Mouse (Mus musculus) 416B (cell line): ENCODE measurements around the gene Pacs2.

Source experiments
- DNase-seq: peaks from one replicate; pipeline ENCODE4 v3.0.0; 2011; ENCODE audit warnings: low read depth

The Pacs2 gene

DNA sequence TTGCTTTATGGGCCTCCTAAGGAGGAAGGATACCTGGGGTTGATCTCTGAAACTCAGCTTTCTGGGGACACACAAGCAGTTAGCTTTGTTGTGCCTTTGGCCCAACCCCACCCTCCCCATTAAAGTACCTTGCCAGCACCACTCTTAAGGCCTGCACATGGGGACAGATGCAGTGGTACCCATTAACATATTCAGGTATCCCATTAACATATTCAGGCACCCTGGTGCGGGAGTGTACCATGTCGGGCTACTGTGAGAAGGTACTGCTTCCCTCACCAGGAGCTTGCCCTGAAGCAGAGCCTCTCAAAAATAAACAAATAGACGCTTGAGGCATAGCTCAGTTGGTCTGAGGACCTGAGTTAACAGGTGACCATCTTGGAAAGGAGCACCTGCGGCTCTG, 73.7 kb downstream of the Pacs2 start:
- no peak for DNase-seq

DNA sequence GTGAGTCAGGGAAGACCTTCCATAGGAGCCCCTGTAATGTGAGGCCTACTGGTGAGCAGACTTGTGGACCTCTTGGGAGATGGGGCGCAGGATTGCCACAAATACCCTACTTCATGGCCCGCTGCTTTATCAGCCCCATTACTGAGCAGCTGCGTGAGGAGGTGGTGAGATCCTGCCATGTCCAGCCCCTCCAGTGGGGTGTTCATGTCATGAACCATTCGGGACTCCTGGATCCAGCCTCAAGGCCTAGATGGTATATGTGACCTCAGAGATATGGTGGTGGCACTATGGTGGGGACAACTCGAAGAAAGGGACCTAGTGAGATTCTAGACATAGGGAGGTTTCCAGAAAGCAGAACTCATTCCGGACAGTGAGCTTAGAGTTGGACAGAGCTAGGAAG, 74.8 kb downstream of the Pacs2 start:
- DNase-seq, result no peak

DNA sequence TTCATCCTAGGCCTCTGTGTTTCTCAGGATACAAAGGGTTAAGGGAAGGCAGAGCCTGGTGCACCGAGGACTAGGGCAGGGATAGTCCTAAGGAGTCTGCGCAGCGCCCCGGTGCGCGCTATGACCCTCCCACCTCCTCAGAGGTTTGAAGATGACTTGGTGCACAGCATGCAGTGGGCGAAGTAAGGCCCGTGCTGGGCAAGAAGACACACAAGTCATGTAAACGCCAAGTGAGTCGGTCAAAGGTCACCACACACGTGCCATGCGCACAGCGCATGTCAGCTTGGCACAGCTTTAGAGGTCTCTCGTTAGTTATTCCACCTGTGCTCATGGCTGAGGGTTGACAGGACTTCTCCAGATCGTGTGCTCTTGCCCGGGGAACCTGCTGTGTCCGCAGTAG, 75.7 kb downstream of the Pacs2 start:
- DNase-seq, result no peak

DNA sequence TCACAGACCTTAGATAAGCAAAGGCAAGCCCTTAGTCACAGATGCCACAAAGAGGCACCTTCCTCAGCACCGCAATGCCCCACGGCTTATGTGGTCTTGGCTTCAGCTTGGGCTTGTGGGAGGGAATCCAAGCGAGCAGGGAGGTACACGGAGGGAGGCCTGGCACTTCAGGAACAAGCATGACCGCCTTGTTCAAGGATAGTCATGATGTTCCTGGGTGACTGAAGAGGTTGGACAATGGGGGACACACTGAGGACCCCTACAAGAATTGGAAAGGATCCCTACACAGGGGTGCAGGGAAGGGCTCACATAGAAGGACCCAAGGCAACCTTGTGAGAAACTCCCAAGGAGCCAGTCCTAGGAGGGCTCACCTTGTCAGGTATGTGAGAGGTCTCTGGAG, 82.7 kb downstream of the Pacs2 start:
- no peak for DNase-seq

DNA sequence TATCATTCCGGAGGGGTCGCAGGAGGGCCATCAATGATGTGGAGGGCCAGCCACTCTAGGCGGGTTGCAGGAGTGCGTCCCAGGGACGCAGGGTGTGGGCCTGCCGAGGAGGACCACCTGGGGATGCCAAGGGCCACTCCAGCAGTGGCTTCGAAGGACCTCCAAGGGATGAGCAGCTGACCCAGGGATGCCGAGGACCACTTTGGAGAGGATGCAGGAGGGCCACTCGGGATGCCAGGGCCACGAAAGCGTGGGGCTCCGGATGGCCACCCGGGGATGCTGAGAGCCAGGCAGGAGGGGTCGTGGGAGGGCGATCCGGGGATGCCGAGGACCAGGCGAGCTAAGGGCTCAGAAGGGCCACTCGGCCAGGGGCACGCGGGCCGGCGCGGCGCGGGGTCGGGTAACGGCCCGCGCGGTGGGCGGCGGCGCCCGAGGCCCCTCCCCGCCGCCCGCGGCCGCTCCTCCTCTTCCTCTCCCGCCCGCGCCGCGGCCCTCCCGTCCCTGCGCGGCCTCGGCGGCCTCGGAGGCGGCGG, 83.5 kb downstream of the Pacs2 start, which contains the start of gene Mta1:
Mta1 (plus strand) TSS at position 530 of the 533 bp plus-strand sequence.
- DNase-seq, result no peak

DNA sequence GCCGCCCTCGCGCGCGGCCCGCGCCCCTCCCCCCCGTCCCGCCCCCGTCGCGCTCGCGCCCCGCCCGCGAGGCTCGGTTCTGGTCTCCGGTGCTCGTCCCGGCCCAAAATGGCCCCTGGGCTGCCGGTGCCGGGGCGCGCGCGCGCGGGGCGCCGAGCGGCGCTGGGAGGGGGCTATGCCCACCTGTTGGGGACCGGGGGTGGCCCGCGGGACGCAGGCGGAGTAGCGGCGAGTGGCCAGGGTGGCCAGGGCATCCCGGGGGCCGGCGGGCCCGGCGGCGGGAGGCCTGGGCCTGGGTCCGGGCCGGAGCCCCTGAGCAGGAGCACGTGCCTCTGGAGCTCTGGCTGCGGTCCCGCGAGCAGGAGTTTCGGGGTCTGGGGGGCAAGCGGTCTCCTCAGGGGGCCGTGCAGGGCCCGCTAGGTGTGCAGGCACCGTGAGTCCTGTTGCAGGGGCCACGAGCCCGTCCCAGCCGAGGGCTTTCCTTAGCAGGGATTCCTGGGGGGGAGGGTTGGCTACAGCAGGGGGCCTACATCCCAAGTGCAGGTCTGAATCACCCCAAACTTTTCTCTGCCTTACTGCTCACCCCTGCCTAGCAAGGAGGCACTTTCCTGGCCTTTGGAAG, 84.3 kb downstream of the Pacs2 start:
- no peak for DNase-seq

DNA sequence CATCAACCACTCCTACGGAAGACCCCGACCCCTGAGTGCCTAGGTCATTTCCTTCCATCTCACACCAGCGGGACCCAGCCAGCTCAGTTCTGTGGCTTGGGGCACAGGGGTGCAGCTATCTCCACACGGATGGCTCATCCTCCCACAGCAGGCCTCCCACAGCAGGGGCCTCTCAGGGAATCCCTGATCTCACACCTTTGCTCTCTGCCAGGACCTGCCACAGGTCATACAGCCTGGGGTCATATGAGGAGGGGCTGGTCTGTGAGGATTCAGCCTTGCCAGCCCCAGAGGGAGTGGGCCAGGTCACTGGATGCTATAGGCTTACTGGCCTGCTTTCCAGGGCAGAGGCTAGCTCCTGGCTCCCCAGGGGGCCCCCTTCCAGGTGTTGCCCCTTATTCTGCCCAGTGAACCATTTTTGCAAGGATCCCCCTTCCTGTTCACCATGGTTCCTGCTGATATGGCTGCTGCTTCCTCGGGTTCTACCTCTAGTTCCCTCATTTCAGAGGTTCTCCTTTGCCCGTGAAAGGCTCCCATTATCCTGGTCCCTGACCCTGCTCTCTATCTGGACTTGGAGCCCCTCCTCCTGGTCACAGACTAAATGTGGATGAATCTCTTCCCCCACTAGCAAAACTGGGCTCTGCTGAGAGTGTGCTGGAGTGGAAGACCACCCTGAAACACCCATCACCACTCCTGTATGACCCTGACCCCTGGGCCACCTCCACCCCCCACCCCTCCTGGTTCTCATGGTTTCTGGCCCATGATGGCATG, 85.3 kb downstream of the Pacs2 start:
- no peak for DNase-seq

DNA sequence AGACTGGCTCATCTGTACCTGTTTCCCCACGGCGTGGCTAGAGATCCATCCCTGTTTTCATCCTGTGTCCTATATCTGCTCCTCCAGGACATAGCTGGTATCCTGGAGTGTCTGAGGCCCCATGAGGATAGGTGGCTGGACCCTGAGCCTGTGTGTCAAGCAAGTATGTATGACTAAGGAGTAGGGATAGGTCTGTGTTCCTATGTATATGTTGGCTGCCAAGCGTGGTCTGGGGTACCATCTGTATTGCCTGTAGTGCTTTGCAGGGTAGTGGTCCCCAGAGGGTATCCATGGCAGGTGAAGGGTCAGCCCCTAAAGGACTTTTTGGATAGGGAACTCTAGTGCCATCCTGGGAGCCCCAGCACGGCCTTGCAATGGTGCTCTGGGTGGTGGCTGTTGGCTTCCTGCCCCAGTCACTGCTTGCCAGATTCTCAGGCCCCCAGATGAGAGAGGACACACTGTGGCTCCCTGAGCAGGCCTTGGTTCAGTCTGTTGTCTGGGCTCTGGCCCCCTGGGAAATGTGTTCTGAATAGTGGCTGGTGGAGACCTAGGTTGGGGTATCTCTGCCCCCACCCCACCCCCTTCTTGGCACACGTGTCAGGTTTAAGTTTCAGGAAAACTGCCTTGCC, 86.3 kb downstream of the Pacs2 start:
- DNase-seq, result no peak

DNA sequence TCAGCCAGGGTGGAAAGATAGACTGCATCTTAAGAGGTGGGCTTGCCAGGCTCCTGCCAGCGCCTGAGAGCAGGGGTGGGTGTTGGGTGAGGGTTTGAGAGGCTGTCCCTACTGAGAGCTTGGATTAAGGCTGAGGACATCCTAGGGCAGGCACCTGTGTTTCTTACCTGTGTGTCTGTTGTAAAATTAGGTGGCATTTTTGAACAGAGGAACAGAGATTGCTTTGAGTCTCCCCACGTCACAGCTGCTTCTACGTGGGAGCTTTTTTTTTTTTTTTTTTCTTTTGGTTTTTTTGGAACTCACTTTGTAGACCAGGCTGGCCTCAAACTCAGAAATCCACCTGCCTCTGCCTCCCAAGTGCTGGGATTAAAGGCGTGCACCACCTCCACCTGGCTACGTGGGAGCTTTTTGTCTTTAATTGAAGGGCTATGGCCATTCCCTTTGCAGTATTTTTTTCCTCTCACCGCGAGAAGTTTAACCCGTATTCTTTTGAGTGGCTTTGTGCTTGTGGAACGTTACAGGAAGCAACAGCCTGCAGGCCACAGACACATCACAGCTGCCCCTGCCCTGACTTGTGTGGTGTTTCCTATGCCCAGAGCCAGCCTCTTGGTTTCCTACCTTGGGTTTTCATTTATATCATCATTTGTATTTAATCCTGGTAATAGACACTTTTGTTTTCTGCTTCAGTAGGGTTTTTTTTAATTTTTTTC, 87.1 kb downstream of the Pacs2 start:
- peak; percentile 36 for DNase-seq

DNA sequence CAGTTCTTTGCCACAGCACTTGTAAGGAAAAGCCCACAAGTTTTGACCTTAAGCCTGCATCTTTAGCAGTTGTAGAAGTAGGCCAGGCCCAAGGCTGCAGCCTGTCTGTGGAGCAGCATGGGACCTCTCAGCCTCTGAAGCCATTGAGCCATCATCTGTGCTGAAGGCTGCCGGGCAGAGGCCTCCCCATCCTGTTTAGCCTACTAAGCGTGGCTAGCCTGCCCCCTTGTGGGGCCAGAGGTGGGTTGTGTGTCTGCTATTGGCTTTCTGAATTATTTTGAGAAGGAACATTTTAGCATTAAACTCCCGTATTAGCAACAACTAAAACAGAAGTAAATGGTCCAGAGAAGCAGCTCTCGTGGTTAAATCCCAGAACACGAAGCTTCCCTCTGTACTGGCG, 88.2 kb downstream of the Pacs2 start:
- DNase-seq, result peak; percentile 79

DNA sequence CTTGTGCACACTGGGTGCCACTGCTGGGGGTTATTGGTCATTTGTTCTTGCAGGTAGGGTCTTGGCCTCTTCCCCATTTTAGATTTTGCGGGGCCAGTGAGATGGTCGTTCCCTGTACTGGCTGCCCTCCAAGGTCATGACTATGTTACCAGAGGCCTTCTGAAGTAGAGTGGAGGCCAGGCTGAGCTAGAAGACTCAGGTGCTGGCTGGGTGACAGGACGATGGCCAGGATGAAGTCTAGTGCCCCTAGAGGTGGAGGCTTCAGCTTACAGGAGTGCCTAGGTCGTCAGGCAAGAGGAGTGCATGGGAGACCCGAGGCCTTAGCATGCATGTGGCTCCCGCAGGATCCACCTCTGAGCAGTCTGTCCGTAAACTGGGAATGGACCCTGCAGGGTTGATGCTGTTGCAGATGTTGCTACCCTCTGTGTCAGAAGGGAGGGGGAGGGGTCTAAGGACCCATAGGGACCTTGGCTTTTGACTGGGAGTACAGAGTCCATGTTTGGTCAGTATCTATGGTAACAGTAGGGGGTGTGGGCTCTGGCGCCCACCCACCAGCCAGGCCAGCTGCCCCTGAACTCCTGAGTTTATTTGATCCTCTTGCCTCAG, 89.6 kb downstream of the Pacs2 start:
- peak; percentile 32 for DNase-seq

DNA sequence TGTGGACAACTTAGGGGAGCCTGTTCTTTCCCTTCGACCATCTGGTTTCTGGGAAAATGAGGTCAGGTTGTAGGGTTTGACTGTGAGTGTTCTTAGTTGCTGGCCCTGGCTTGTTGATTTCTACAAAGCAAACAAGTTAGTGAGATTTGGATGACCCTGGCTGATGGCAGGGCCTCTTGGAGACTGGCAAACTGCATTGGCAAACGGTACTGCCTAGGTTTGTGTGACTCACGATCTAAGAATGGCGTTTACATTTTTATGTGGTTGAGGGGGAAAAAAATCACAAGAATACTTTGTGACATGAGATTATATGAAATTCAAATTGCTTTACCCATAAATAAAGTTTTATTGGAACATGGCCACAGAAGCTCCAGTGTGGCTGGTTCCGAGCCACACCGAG, 92.1 kb downstream of the Pacs2 start:
- no peak for DNase-seq

DNA sequence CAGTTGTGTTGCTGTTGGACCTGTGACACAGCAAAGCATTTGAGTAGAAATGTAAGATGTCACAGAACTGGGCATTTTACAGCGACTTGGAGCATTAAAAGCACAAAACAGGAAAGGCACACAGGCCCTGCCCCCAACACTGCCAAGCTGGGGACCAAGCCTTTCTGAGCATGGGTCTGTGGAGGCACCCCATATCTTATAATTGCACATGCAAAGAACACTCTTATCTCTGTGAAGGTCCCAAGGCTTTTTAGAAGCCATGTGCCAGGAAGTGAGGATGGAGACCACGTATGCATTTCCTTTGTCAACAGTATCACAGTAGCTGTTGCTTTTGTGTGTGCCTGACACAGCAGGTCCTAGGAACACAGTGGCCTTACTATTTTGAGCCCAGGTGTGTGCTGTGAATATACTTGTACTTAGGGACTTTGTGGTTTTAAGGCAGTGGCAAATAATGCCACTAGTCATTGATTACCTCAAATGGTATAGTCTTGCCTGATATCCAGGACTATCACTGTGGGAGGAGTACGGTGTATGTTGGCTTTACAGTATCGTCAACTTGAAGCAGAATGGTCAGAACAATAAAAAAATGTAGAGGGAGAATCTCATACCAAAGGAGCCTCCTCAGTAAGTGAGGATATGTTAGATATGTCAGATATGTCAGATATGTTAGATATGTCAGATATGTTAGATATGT, 93.3 kb downstream of the Pacs2 start:
- peak; percentile 58 for DNase-seq

DNA sequence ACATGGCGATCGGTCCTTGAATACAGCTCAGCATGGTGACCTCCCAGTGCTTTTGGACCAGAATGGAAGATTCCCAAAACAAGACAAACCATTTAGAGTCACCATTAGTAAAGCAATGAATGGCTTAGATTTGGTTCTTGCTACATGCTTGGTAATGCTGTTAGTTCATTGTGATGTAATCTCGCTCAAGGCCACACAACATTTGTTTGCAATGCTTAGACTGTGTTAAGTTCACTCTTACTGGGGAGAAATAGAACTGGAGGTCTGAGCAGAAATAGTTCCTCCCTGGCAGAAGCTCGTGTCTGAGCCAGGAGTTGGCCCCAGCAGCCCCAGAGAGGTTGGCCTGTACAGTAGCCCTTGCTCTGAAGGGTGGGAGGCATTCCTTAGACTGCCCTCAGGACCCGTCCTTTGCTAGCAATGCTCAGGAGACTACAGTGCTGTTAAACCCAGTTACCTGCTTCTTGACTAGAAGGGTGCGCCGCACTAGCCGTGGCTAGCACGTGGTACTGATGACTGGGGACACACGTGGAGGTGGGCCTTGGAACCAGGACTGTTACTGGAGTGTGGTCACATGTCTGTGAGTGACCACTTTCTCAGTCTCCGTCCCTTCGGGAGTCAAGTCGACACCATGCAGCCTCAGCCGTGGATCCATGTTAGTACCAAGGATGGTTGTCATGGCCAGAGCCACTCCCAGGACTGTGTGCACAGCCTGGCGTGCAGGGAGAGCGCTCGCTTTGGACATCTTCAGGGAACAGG, 94.4 kb downstream of the Pacs2 start:
- peak; percentile 36 for DNase-seq

DNA sequence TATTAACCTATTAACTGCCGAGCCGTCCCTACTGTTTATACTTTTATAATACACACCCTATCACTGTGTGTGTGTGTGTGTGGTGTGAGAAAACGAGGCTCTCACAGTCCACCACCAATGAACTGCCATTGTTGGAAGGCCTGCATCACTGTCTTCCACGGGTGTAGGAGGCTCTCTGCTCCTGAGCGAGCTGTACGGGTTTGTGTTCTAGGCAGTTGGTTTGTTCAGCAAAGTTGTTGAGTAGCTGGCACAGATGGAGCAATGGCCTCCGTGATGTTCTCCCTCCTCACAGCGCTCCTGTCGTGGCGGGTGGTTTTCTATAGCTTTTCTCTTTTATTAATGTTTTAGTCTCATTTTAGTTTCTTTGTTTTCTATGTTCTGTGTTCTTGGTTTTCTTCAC, 95.5 kb downstream of the Pacs2 start:
- DNase-seq, result no peak

DNA sequence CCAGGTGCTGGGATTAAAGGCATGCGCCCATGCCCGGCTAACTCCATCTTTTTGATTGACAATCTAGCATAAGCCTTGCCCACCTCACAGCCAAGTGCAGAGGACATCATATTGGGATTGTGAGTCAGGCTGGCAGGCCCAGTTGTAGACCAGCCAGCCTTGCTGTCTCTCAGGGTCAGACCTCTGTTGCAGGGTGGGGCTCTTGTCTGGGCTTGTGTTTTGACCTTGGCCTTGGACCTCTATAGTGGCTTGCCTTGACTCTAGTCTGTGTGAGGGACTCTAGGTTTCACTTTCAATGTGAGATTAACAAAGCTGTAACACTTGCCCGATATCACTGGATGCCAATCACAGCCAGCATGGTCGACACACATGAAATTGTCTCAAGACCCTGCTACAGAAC, 99.8 kb downstream of the Pacs2 start:
- no peak for DNase-seq

DNA sequence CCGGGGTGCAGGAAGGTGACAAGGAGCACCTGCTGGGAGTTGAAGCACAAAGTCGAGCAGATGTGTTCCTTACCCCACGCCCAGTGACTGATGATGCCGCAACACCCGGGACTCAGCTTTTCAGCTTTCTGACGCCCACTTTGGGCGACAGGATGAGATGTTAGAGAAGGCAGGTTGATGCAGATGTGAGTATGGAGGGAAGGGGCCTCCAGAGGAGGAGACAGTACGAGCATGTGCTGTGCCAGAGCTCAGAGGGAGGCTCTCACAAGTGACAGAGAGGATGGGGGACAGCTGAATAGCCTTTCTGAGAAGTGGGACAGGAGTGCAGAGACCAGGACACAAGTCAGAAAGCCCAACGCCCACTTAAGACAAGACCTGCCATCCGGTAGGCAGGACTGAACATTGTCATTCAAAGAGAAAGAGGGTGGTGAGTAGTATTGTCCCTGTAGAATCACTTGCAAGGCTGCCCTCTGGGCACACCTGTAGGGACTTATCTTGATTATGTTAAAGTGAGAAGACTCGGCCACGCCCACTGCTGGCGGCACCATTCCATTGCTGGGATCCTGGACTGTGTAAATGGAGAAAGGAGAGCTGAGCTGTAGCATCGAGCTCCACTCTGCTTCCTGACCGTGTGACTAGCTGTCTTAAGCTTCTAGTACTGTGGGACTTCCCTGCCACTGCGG, 100.7 kb downstream of the Pacs2 start:
- no peak for DNase-seq

DNA sequence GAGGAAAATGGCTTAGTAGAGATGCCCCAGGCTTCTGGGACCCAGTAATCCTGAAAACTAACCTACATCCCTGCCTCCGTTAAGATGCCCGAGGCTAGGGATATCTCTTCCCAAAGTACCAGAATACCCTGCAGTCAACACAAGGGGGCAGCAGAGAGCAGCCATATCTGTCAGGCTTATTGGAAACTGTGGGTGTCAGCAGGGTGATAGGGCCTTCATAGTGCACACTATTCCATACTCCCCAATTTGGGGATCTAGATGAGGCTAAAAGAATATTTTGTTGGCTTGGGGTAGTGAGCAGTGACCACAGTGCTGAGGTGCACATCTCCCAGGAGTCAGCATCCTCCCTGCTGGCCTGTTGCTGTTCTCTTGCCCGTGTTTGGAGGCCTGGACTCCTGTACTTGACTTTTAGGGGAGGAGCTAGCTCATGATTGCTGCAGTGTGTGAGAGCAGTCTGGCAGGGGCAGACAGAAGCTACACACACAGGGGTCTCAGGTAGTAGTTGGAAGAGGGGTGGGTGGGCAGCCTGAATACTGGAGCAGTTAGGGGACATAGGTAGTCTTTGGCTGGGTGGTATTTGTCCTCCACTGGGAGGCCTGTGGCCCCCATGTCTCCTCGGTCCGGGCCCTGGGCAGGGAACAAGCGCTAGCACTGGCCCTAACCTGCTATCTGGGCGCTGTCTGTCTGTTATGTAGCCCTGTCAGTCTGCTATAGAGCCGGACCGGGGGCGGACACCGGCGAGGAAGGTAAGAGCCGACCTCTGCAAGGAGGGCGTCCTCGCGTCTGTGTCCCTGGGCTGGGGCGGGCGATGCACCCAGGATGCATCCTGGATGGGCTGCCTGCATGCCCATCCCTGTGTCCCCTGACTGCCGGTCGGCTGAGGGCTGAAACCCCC, 105.5 kb downstream of the Pacs2 start:
- peak; percentile 63 for DNase-seq
